Mouse (Mus musculus): Measurements from ENCODE around the gene Atoh1. TPM values are rescaled to one million over a fixed set of nuclear protein-coding genes. Genes with fewer than 3 reads are reported as not detected.
A peak's percentile ranks its signal among the peaks of the same experiment; 100 is the strongest.

Gene Atoh1
- polyA plus RNA-seq, 1 experiment from 2014 or later = 1.8 TPM

DNA sequence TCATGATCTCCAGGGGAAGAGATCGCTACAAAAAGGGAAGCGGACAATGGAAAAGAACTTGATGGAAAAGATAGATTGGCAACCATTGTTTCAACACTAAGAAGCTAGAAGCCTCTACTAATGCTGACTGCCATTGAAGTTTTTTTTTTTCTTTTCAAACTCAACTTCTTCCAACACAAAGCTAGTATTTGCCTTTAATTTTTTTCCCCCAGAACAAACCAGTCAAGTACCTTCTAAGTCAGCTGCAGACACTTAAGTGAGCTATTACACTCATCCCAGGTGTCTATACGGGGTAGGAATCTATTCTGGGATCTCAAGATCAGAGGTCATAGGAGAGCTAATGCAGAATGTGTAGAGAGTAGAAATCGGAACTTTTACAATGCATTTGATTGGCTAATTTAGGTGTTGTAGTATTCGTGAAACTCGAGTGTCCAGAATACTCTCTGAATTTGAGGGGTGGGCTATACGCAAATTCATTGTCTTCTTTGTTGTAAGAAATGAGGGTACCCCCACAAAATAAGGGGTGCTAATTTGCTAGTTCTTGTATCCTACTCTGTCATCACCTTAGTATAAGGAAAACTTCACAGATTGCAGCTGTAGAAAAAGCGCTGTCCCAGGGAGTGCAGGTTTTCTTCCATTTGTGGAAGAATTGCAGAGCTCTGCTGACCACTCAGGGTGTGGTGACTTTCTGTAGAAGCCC is 2.8 kb downstream of the Atoh1 start:
- Histone ChIP-seq H3K4me3 (replicated peaks) (no peak overlapping the region), H3K27me3 (replicated peaks) (peaks cover 84% of the 10 kb centered on the region), H3K27ac (no peak overlapping the region), H3K4me2 (no peak overlapping the region), H3K4me1 (peaks cover 24% of the 10 kb centered on the region), H3K9ac (no peak overlapping the region), H3K9me3 (no peaks in the 10 kb centered on the region), H3K36me3 (no peaks in the 10 kb centered on the region)
- ATAC-seq (ENCODE audit: insufficient read depth, low FRiP score, low read depth) = no peak
- 8% methylated on average over 8 of the region's 8 CpGs for WGBS

DNA sequence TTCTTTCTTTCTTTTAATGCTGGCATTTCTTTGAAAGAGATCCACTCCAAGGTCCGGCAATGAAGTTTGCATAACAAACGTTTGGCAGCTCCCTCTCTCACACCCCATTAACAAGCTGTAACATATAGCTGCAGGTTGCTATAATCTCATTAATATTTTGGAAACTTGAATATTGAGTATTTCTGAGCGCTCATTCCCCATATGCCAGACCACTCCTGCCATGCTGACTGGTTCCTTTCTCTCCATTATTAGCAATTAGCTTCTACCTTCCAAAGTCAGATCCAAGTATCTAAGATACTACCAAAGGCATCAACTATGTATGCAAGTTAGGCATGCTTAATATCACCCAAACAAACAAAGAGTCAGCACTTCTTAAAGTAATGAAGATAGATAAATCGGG is 4.4 kb downstream of the Atoh1 start:
- Histone ChIP-seq H3K36me3 (no peaks in the 10 kb centered on the region), H3K9me3 (no peaks in the 10 kb centered on the region), H3K27me3 (replicated peaks) (peaks cover 73% of the 10 kb centered on the region), H3K9ac (no peak overlapping the region), H3K4me3 (replicated peaks) (no peak overlapping the region), H3K4me2 (no peak overlapping the region), H3K4me1 (peaks cover 18% of the 10 kb centered on the region), H3K27ac (no peak overlapping the region)
- ATAC-seq (ENCODE audit: insufficient read depth, low FRiP score, low read depth) = no peak
- 3% methylated on average over 4 of the region's 4 CpGs for WGBS

GRCm38 (mm10) chr6:64734441-64735320 is 5.8 kb downstream of the Atoh1 start:
- ATAC-seq (ENCODE audit: insufficient read depth, low FRiP score, low read depth) = no peak
- peaks cover 59% of the 10 kb centered on the region for H3K27me3 ChIP-seq (replicated peaks)

DNA sequence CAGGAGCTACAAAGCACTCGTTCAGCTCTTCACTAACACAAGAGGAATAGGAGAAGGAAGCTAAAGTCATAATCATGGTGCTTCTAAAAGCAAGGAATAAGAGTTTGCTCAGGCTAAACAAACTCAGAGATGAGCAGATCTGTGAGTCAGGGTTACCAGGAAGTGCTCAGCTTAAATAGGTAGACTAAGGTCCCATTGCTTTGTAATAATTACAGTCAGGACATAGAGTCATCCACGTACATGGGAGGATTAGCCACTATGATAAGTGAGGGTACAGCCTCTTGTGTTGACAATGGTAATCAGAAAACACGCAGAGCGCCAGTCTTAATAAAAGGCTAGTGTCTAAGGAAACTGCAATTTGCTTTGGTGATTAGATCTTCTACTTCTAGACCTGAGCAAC is 7.4 kb downstream of the Atoh1 start:
- Histone ChIP-seq H3K9me3 (no peaks in the 10 kb centered on the region), H3K4me2 (no peak overlapping the region), H3K4me1 (peaks cover 4% of the 10 kb centered on the region; the same call in 1 of the 2 replicates), H3K36me3 (no peaks in the 10 kb centered on the region), H3K9ac (no peak overlapping the region), H3K27ac (no peak overlapping the region), H3K27me3 (replicated peaks) (peaks cover 48% of the 10 kb centered on the region), H3K4me3 (replicated peaks) (no peak overlapping the region)
- WGBS = 63% methylated on average over 4 of the region's 4 CpGs
- ATAC-seq (ENCODE audit: insufficient read depth, low FRiP score, low read depth) = 0 out of 2 replicates have a peak, but pooled peaks have one; percentile 43

More at GRCm38 (mm10) chr6:64734441-64735320, 5.8 kb downstream of the Atoh1 start:
- H3K9ac ChIP-seq = no peak overlapping the region
- peak overlapping the region; percentile 77 for H3K4me2 ChIP-seq
- 2% methylated on average over 54 of the region's 54 CpGs for WGBS
- peaks cover 9% of the 10 kb centered on the region for H3K4me1 ChIP-seq
- no peak overlapping the region for H3K27ac ChIP-seq
- peak overlapping the region; percentile 40 for H3K4me3 ChIP-seq (replicated peaks)
- H3K36me3 ChIP-seq = no peaks in the 10 kb centered on the region
- H3K9me3 ChIP-seq = no peaks in the 10 kb centered on the region

DNA sequence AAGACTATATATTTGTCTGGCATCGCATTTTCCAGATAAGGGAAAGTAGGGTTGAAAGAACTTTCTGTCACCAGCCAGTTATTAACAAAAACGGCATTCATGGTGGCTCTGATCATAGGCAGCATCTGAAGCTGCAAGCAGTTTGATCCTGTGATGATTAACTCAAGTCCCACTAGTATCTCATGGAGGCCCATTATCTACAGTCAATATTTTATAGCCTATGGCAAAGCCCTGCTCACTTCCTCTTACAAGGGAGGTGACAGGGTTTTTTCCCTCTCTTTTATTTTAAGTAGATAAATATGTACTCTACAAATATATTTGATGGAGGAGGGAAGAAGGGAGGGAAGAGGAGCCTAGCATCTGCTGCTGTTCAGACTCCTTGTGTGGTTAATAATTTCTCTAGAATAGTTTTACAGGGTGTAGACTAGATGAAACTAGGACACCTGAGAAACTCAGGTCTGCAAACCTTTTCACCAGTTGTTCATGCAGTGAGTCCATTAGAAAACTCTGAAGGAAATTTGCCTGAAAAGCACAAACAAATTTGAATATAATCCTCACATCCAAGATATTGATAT is 14.1 kb downstream of the Atoh1 start:
- ATAC-seq (ENCODE audit: insufficient read depth, low FRiP score, low read depth) = no peak
- Histone ChIP-seq H3K4me2 (no peak overlapping the region), H3K9me3 (no peaks in the 10 kb centered on the region), H3K27ac (no peak overlapping the region), H3K9ac (no peak overlapping the region), H3K36me3 (no peaks in the 10 kb centered on the region), H3K4me3 (replicated peaks) (no peak overlapping the region), H3K27me3 (replicated peaks) (no peaks in the 10 kb centered on the region), H3K4me1 (no peaks in the 10 kb centered on the region)
- WGBS = 49% methylated on average over 2 of the region's 2 CpGs

DNA sequence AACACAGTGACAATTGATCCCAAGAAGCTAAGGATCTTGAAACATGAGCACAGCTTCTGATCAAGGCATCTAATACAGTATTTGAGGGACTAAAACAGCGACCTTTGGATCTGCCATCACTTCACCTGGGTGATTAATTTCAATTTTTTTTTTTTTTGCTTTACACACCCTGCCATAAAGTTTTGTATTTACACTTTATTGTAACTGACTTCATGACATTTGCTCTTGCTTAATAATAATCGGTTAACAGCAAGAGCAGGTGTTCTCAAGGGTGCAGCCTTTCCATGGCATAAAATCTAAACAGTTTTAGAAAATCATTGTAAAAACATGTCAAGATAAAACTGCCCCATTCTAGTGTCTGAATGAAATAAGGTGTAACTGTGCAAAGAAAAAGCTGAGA is 25.6 kb downstream of the Atoh1 start:
- Histone ChIP-seq H3K9ac (no peak overlapping the region), H3K27me3 (replicated peaks) (no peaks in the 10 kb centered on the region), H3K4me2 (no peak overlapping the region), H3K27ac (no peak overlapping the region), H3K9me3 (no peaks in the 10 kb centered on the region), H3K4me1 (no peaks in the 10 kb centered on the region), H3K36me3 (no peaks in the 10 kb centered on the region), H3K4me3 (replicated peaks) (no peak overlapping the region)
- ATAC-seq (ENCODE audit: insufficient read depth, low FRiP score, low read depth) = no peak
- 65% methylated on average over 2 of the region's 2 CpGs for whole genome bisulfite sequencing

DNA sequence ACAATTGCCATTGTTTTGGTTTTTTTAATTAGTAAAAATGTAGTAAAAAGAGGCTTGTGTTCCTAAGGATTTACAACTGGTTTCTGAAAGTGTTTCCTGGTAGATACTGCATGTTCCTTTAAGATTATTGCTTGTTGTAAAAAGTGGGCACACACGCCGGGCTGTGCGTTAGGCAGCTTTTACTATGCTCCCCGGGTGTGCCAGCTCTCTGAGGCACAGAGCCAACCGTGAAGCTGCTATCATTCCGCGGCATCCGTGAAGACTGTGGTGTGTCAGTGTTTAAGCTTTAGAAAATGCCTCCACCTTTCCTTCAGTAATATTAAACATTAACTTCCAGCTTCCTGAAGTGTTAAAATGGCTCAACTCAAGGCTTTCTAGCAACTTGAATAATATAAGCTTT is 35.0 kb downstream of the Atoh1 start:
- no peak for ATAC-seq (ENCODE audit: insufficient read depth, low FRiP score, low read depth)
- WGBS = 56% methylated on average over 8 of the region's 8 CpGs
- H3K4me3 ChIP-seq (replicated peaks) = no peak overlapping the region

GRCm38 (mm10) chr6:64773430-64773829 is 44.5 kb downstream of the Atoh1 start:
- Histone ChIP-seq H3K27me3 (replicated peaks) (no peaks in the 10 kb centered on the region), H3K4me3 (replicated peaks) (no peak overlapping the region), H3K36me3 (no peaks in the 10 kb centered on the region), H3K27ac (no peak overlapping the region), H3K9ac (no peak overlapping the region), H3K9me3 (no peaks in the 10 kb centered on the region), H3K4me1 (no peaks in the 10 kb centered on the region), H3K4me2 (no peak overlapping the region)
- WGBS = 20% methylated on average over 7 of the region's 7 CpGs
- no peak for ATAC-seq (ENCODE audit: insufficient read depth, low FRiP score, low read depth)

More for the DNA sequence above, 35.0 kb downstream of the Atoh1 start:
- no peaks in the 10 kb centered on the region for H3K36me3 ChIP-seq
- H3K27me3 ChIP-seq (replicated peaks) = no peaks in the 10 kb centered on the region
- no peak overlapping the region for H3K27ac ChIP-seq
- no peak overlapping the region for H3K4me2 ChIP-seq
- H3K9me3 ChIP-seq = no peaks in the 10 kb centered on the region
- H3K4me1 ChIP-seq = no peaks in the 10 kb centered on the region
- no peak overlapping the region for H3K9ac ChIP-seq
